ENCODE assay signal across 8 mouse cellular contexts in genomic region chr16:5471321-5471720, GRCm38 (mm10).
DNase-seq lines count a peak whose midpoint lies in the region; ATAC-seq lines count a peak whose summit lies in the region.

No protein-coding gene starts in this region.

- no peak overlapping the region for H3K27ac ChIP-seq in forebrain, embryonic 11.5 days (ENCODE audit: low read depth, low read length)
- H3K27ac ChIP-seq in forebrain, embryonic 16.5 days (ENCODE audit: low read length), result no peak overlapping the region
- H3K27ac ChIP-seq in midbrain, embryonic 10.5 days (replicated peaks), result no peak overlapping the region
- no peak overlapping the region for H3K27ac ChIP-seq in midbrain, embryonic 16.5 days (ENCODE audit: low read length)
- H3K27ac ChIP-seq in embryonic facial prominence, embryonic 11.5 days (replicated peaks; ENCODE audit: low read depth, low read length), result no peak overlapping the region
- H3K27ac ChIP-seq in liver, embryonic 13.5 days, result no peak overlapping the region

- H3K9me3 ChIP-seq in forebrain, embryonic 11.5 days (ENCODE audit: control insufficient read depth, low read length), result no peaks in the 10 kb centered on the region
- no peaks in the 10 kb centered on the region for H3K9me3 ChIP-seq in forebrain, embryonic 16.5 days (ENCODE audit: control insufficient read depth, low read length)
- H3K9me3 ChIP-seq in midbrain, embryonic 10.5 days (replicated peaks), result no peaks in the 10 kb centered on the region
- no peaks in the 10 kb centered on the region for H3K9me3 ChIP-seq in midbrain, embryonic 16.5 days (replicated peaks; ENCODE audit: control insufficient read depth, low read length, poor library complexity, severe bottlenecking)
- H3K9me3 ChIP-seq in embryonic facial prominence, embryonic 11.5 days (replicated peaks; ENCODE audit: control insufficient read depth, low read length), result no peaks in the 10 kb centered on the region
- no peaks in the 10 kb centered on the region for H3K9me3 ChIP-seq in liver, embryonic 13.5 days (replicated peaks)

- DNase-seq in forebrain, embryonic 11.5 days (ENCODE audit: low spot score), result peak; percentile 76
- DNase-seq in midbrain, embryonic 10.5 days (ENCODE audit: low spot score), result peak; percentile 53
- DNase-seq in adrenal gland, postnatal 14 days, result peak; percentile 67
- DNase-seq in embryonic facial prominence, embryonic 11.5 days (ENCODE audit: low spot score), result peak; percentile 73
- peak; percentile 6 for DNase-seq in liver, embryonic 13.5 days
- peak; percentile 74 for DNase-seq in testis, postnatal 10 days (ENCODE audit: low spot score)

- ATAC-seq in forebrain, embryonic 11.5 days (replicated peaks; ENCODE audit: low FRiP score), result no peak
- no peak for ATAC-seq in forebrain, embryonic 16.5 days
- ATAC-seq in midbrain, embryonic 16.5 days, result no peak
- no peak for ATAC-seq in embryonic facial prominence, embryonic 11.5 days (replicated peaks; ENCODE audit: insufficient number of reproducible peaks, low FRiP score, low TSS enrichment, low read depth)
- no peak for ATAC-seq in liver, embryonic 13.5 days (ENCODE audit: low read depth)

- no peaks in the 10 kb centered on the region for H3K27me3 ChIP-seq in forebrain, embryonic 11.5 days (ENCODE audit: control insufficient read depth, insufficient read depth, low read length)
- H3K27me3 ChIP-seq in forebrain, embryonic 16.5 days (replicated peaks; ENCODE audit: control insufficient read depth, insufficient read depth, low read length), result no peaks in the 10 kb centered on the region
- peaks cover 22% of the 10 kb centered on the region for H3K27me3 ChIP-seq in midbrain, embryonic 10.5 days (ENCODE audit: low read depth, poor library complexity, severe bottlenecking)
- H3K27me3 ChIP-seq in midbrain, embryonic 16.5 days (ENCODE audit: control insufficient read depth, insufficient read depth, low read depth, low read length), result no peaks in the 10 kb centered on the region
- H3K27me3 ChIP-seq in embryonic facial prominence, embryonic 11.5 days (ENCODE audit: control insufficient read depth, insufficient read depth, low read length), result no peaks in the 10 kb centered on the region
- H3K27me3 ChIP-seq in liver, embryonic 13.5 days, result no peaks in the 10 kb centered on the region

- H3K4me3 ChIP-seq in forebrain, embryonic 11.5 days (ENCODE audit: low read depth, low read length), result no peak overlapping the region
- no peak overlapping the region for H3K4me3 ChIP-seq in forebrain, embryonic 16.5 days (replicated peaks; ENCODE audit: low read length)
- H3K4me3 ChIP-seq in midbrain, embryonic 10.5 days, result no peak overlapping the region
- no peak overlapping the region for H3K4me3 ChIP-seq in midbrain, embryonic 16.5 days (ENCODE audit: low read depth, low read length)
- H3K4me3 ChIP-seq in embryonic facial prominence, embryonic 11.5 days (ENCODE audit: low read depth, low read length), result no peak overlapping the region
- H3K4me3 ChIP-seq in liver, embryonic 13.5 days (replicated peaks), result no peak overlapping the region

- no peaks in the 10 kb centered on the region for H3K4me1 ChIP-seq in forebrain, embryonic 11.5 days (replicated peaks; ENCODE audit: control insufficient read depth, insufficient read depth, low read length)
- peaks cover 26% of the 10 kb centered on the region for H3K4me1 ChIP-seq in forebrain, embryonic 16.5 days (replicated peaks; ENCODE audit: control insufficient read depth, insufficient read depth, low read length)
- H3K4me1 ChIP-seq in midbrain, embryonic 10.5 days, result peaks cover 33% of the 10 kb centered on the region
- H3K4me1 ChIP-seq in midbrain, embryonic 16.5 days (ENCODE audit: control insufficient read depth, insufficient read depth, low read length), result peaks cover 11% of the 10 kb centered on the region; the same call in 1 of the 2 replicates
- no peaks in the 10 kb centered on the region; the same call in 1 of the 2 replicates for H3K4me1 ChIP-seq in embryonic facial prominence, embryonic 11.5 days (ENCODE audit: control insufficient read depth, insufficient read depth, low read length)
- H3K4me1 ChIP-seq in liver, embryonic 13.5 days (replicated peaks), result no peaks in the 10 kb centered on the region

- H3K4me2 ChIP-seq in forebrain, embryonic 11.5 days (ENCODE audit: low read depth, low read length, severe bottlenecking), result no peak overlapping the region
- H3K4me2 ChIP-seq in forebrain, embryonic 16.5 days (ENCODE audit: low read length), result no peak overlapping the region
- H3K4me2 ChIP-seq in midbrain, embryonic 16.5 days (ENCODE audit: low read length), result no peak overlapping the region
- H3K4me2 ChIP-seq in embryonic facial prominence, embryonic 11.5 days (ENCODE audit: low read depth, low read length), result no peak overlapping the region
- H3K4me2 ChIP-seq in liver, embryonic 13.5 days, result no peak overlapping the region

- H3K9ac ChIP-seq in forebrain, embryonic 11.5 days (ENCODE audit: low read length), result no peak overlapping the region
- H3K9ac ChIP-seq in forebrain, embryonic 16.5 days (replicated peaks; ENCODE audit: low read depth, low read length), result no peak overlapping the region
- H3K9ac ChIP-seq in midbrain, embryonic 16.5 days (ENCODE audit: low read depth, low read length), result no peak overlapping the region
- no peak overlapping the region for H3K9ac ChIP-seq in embryonic facial prominence, embryonic 11.5 days (replicated peaks; ENCODE audit: low read length)
- H3K9ac ChIP-seq in liver, embryonic 13.5 days, result no peak overlapping the region

- WGBS in forebrain, embryonic 11.5 days, result 12% methylated on average over 5 of the region's 5 CpGs
- WGBS in forebrain, embryonic 16.5 days, result 21% methylated on average over 5 of the region's 5 CpGs
- 17% methylated on average over 5 of the region's 5 CpGs for WGBS in midbrain, embryonic 10.5 days
- WGBS in midbrain, embryonic 16.5 days, result 22% methylated on average over 5 of the region's 5 CpGs
- WGBS in embryonic facial prominence, embryonic 11.5 days, result 22% methylated on average over 5 of the region's 5 CpGs
- WGBS in liver, embryonic 13.5 days (ENCODE audit: insufficient replicate concordance), result 16% methylated on average over 5 of the region's 5 CpGs

- no peaks in the 10 kb centered on the region for H3K36me3 ChIP-seq in forebrain, embryonic 11.5 days (ENCODE audit: control insufficient read depth, insufficient read depth, low read length)
- H3K36me3 ChIP-seq in forebrain, embryonic 16.5 days (ENCODE audit: control insufficient read depth, insufficient read depth), result no peaks in the 10 kb centered on the region
- H3K36me3 ChIP-seq in midbrain, embryonic 10.5 days, result no peaks in the 10 kb centered on the region
- no peaks in the 10 kb centered on the region for H3K36me3 ChIP-seq in midbrain, embryonic 16.5 days (ENCODE audit: control insufficient read depth, insufficient read depth, low read length)
- H3K36me3 ChIP-seq in embryonic facial prominence, embryonic 11.5 days (replicated peaks; ENCODE audit: control insufficient read depth, insufficient read depth, low read depth, low read length), result no peaks in the 10 kb centered on the region
- no peaks in the 10 kb centered on the region for H3K36me3 ChIP-seq in liver, embryonic 13.5 days

Comparison
In these comparisons a context has a peak if more than half of its experiments do, and no peak if none do; other contexts are left out.
1. DNase-seq: peak in every context shown above with its lines; median percentile 76 in forebrain, embryonic 11.5 days; 74 in testis, postnatal 10 days; 73 in embryonic facial prominence, embryonic 11.5 days; 67 in adrenal gland, postnatal 14 days; 53 in midbrain, embryonic 10.5 days; 6 in liver, embryonic 13.5 days.